Mouse (Mus musculus): Measurements from ENCODE around the gene Sptb.

The Sptb gene

GRCm38 (mm10) chr12:76710351-76711100 is at the start of gene Sptb:
TSS of gene Sptb (minus strand) at chr12:76710547.
- DNase-seq (ENCODE audit: low read depth, low spot score) = peak; percentile 56

GRCm38 (mm10) chr12:76752652-76753318 is 42.4 kb upstream of the Sptb start:
- no peak for DNase-seq (ENCODE audit: low read depth, low spot score)

GRCm38 (mm10) chr12:76750866-76751459 is 40.6 kb upstream of the Sptb start:
- DNase-seq (ENCODE audit: low read depth, low spot score) = no peak

- DNase-seq (ENCODE audit: low read depth, low spot score) = no peak
Measured at GRCm38 (mm10) chr12:76727955-76728354, 17.6 kb upstream of the Sptb start.

GRCm38 (mm10) chr12:76722026-76722425 is 11.7 kb upstream of the Sptb start:
- DNase-seq (ENCODE audit: low read depth, low spot score) = no peak

GRCm38 (mm10) chr12:76720572-76720971 is 10.2 kb upstream of the Sptb start:
- DNase-seq (ENCODE audit: low read depth, low spot score) = no peak

GRCm38 (mm10) chr12:76718384-76718783 is 8.0 kb upstream of the Sptb start:
- no peak for DNase-seq (ENCODE audit: low read depth, low spot score)

GRCm38 (mm10) chr12:76709795-76710350 is 474 bp downstream of the Sptb start:
- peak; percentile 89 for DNase-seq (ENCODE audit: low read depth, low spot score)

- peak; percentile 86 for DNase-seq (ENCODE audit: low read depth, low spot score)
Measured at GRCm38 (mm10) chr12:76708956-76709794, 1.2 kb downstream of the Sptb start.

- DNase-seq (ENCODE audit: low read depth, low spot score) = no peak
Measured at GRCm38 (mm10) chr12:76708181-76708580, 2.2 kb downstream of the Sptb start.

- DNase-seq (ENCODE audit: low read depth, low spot score) = no peak
Measured at GRCm38 (mm10) chr12:76696380-76696935, 13.9 kb downstream of the Sptb start.

GRCm38 (mm10) chr12:76695773-76696172 is 14.6 kb downstream of the Sptb start:
- no peak for DNase-seq (ENCODE audit: low read depth, low spot score)

GRCm38 (mm10) chr12:76694801-76695505 is 15.4 kb downstream of the Sptb start:
- DNase-seq (ENCODE audit: low read depth, low spot score) = peak; percentile 38

- no peak for DNase-seq (ENCODE audit: low read depth, low spot score)
Measured at GRCm38 (mm10) chr12:76687498-76688200, 22.7 kb downstream of the Sptb start.

- no peak for DNase-seq (ENCODE audit: low read depth, low spot score)
Measured at GRCm38 (mm10) chr12:76685647-76686046, 24.7 kb downstream of the Sptb start.

- peak; percentile 66 for DNase-seq (ENCODE audit: low read depth, low spot score)
Measured at GRCm38 (mm10) chr12:76684493-76684892, 25.9 kb downstream of the Sptb start.

GRCm38 (mm10) chr12:76681937-76682336 is 28.4 kb downstream of the Sptb start:
- DNase-seq (ENCODE audit: low read depth, low spot score) = no peak

GRCm38 (mm10) chr12:76677068-76677467 is 33.3 kb downstream of the Sptb start:
- DNase-seq (ENCODE audit: low read depth, low spot score) = no peak

- no peak for DNase-seq (ENCODE audit: low read depth, low spot score)
Measured at GRCm38 (mm10) chr12:76676477-76676876, 33.9 kb downstream of the Sptb start.

- DNase-seq (ENCODE audit: low read depth, low spot score) = no peak
Measured at GRCm38 (mm10) chr12:76675364-76675763, 35.0 kb downstream of the Sptb start.

All from skeletal muscle tissue, adult 2 months (tissue).